Mouse (Mus musculus) forebrain, postnatal 0 days (tissue): ENCODE data around the gene Gm3250. TPM values are rescaled to one million over a fixed set of nuclear protein-coding genes. Genes with fewer than 3 reads are reported as not detected.
A peak's percentile ranks its signal among the peaks of the same experiment; 100 is the strongest.
"Not testable (repeated sequence)": the region's sequence is repeated elsewhere in the genome, so short reads cannot be mapped to it uniquely, and the experiment has no call there.

Source experiments
- ATAC-seq: fragments of 200-750 bp; cut with Nextera tagmentation; 2 replicates; pipeline ENCODE4 v1.8.0; 2017; ENCODE audit warnings: mild to moderate bottlenecking, moderate library complexity
- DNase-seq: peaks from one replicate; pipeline ENCODE4 v3.0.0-alpha.2; 2015
- H3K27ac ChIP-seq: fragments of 300-500 bp; sonication (generic); 2 replicates; pipeline ENCODE4 v1.5.1; 2014; ENCODE audit warnings: low read depth, mild to moderate bottlenecking, antibody characterized with exemption, low read length, moderate library complexity, mixed read lengths
- H3K27me3 ChIP-seq: fragments of 300-500 bp; sonication (generic); 2 replicates; pipeline ENCODE4 v1.6.1; 2014; ENCODE audit warnings: mild to moderate bottlenecking, low read length, mixed read lengths; ENCODE audit not compliant: insufficient read depth
- H3K36me3 ChIP-seq: fragments of 300-500 bp; sonication (generic); 2 replicates; pipeline ENCODE4 v1.6.1; 2014; ENCODE audit warnings: mild to moderate bottlenecking, moderate library complexity; ENCODE audit not compliant: insufficient read depth
- H3K4me1 ChIP-seq: fragments of 300-500 bp; sonication (generic); 2 replicates; pipeline ENCODE4 v1.6.1; 2014; ENCODE audit warnings: antibody characterized with exemption; ENCODE audit not compliant: insufficient read depth
- H3K4me2 ChIP-seq: fragments of 300-500 bp; sonication (generic); 2 replicates; pipeline ENCODE4 v1.6.1; 2014; ENCODE audit warnings: low read depth, mild to moderate bottlenecking, moderate library complexity
- H3K4me3 ChIP-seq: fragments of 300-500 bp; sonication (generic); 2 replicates; pipeline ENCODE4 v1.5.1; 2014; ENCODE audit warnings: low read depth, low read length, mixed read lengths
- H3K9ac ChIP-seq: fragments of 300-500 bp; sonication (generic); 2 replicates; pipeline ENCODE4 v1.6.1; 2014; ENCODE audit warnings: mild to moderate bottlenecking
- H3K9me3 ChIP-seq: fragments of 300-500 bp; sonication (generic); 2 replicates; pipeline ENCODE4 v1.6.1; 2016; ENCODE audit warnings: low read length
- CTCF ChIP-seq: sonication (generic); IDR thresholded peaks from 2 replicates; pipeline ENCODE4 v1.5.1; 2016; ENCODE audit warnings: antibody characterized with exemption, control low read depth, low read depth
- WGBS: fragments of 180-500 bp; shearing (Covaris S2); extraction: QIAGEN DNeasy Blood & Tissue Kit; methylation state at CpG from one replicate; pipeline ENCODE4 v1.1.7; 2014; 5-methylcytosine and 5-hydroxymethylcytosine counted together
- polyA plus RNA-seq: library from polyadenylated mRNA; unstranded; fragments of >200 nt; fragmentation: Nextera tagmentation; extraction: Ambion mirVana; gene quantifications from 2 replicates; pipeline ENCODE4 v1.2.1, GENCODE M21; 2015
- total RNA-seq: library from RNA; depleted of rRNA; stranded (reverse); fragments of >200 nt; gene quantifications from 2 replicates; pipeline ENCODE4 v1.2.3, GENCODE M21; 2014

The Gm3250 gene
- total and polyA plus RNA-seq, 2 experiments from 2014 or later, result not detected

GRCm38 (mm10) chr10:77771225-77771624, 11.1 kb downstream of the Gm3250 start, which contains the start of gene Gm3238:
TSS of gene Gm3238 (minus strand) at chr10:77771325.
- H3K27ac ChIP-seq, result not testable (repeated sequence)

GRCm38 (mm10) chr10:77769727-77770126, 12.6 kb downstream of the Gm3250 start:
- no peaks in the 10 kb centered on the region for H3K36me3 ChIP-seq
- no peak overlapping the region for H3K27ac ChIP-seq
- H3K27me3 ChIP-seq, result no peaks in the 10 kb centered on the region
- DNase-seq (no peak), ATAC-seq (no peak)
- H3K9ac ChIP-seq, result no peak overlapping the region
- WGBS, result 73% methylated on average over 1 of the region's 1 CpGs
- no peaks in the 10 kb centered on the region for H3K9me3 ChIP-seq
- no peak for TF ChIP-seq CTCF
- H3K4me1 ChIP-seq, result no peaks in the 10 kb centered on the region
- no peak overlapping the region for H3K4me3 ChIP-seq
- H3K4me2 ChIP-seq, result no peak overlapping the region

More at GRCm38 (mm10) chr10:77771225-77771624, 11.1 kb downstream of the Gm3250 start, which contains the start of gene Gm3238:
- H3K9me3 ChIP-seq, H3K36me3 ChIP-seq, H3K9ac ChIP-seq, H3K4me2 ChIP-seq, H3K4me3 ChIP-seq, DNase-seq, H3K4me1 ChIP-seq, ATAC-seq, H3K27me3 ChIP-seq: not testable (repeated sequence)
- 57% methylated on average over 1 of the region's 1 CpGs for WGBS

GRCm38 (mm10) chr10:77759582-77759981, 22.8 kb downstream of the Gm3250 start, which contains the start of gene Gm3233:
TSS of gene Gm3233 (minus strand) at chr10:77759682.
- H3K4me2 ChIP-seq, H3K36me3 ChIP-seq, ATAC-seq, H3K27ac ChIP-seq, H3K4me1 ChIP-seq, H3K9me3 ChIP-seq, H3K27me3 ChIP-seq, DNase-seq, H3K4me3 ChIP-seq, H3K9ac ChIP-seq: not testable (repeated sequence)
- WGBS, result no CpG with 5 or more reads among the region's 1 CpGs

DNA sequence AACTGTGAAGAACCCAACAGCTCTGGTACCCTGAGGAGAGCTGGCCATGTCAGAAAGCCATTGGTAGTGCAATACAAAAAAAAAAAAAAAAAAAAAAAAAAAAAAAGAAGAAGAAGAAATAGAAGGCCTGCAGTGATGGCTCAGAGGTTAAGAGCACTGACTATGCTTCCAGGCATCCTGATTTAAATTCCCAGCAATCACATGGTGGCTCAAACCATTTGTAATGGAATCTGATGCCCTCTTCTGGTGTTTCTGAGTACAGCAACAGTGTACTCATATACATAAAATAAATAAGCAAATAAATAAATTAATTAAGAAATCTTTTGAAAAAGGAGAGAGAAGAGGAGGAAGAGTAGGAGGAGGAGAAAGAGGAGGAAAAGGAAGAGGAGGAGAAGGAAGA, 28.9 kb downstream of the Gm3250 start:
- H3K9me3 ChIP-seq, result no peaks in the 10 kb centered on the region
- no peak for TF ChIP-seq CTCF
- H3K27me3 ChIP-seq, result no peaks in the 10 kb centered on the region
- no peak overlapping the region for H3K27ac ChIP-seq
- no peaks in the 10 kb centered on the region for H3K36me3 ChIP-seq
- H3K4me1 ChIP-seq, result no peaks in the 10 kb centered on the region
- ATAC-seq (no peak), DNase-seq (no peak)
- H3K4me3 ChIP-seq, result no peak overlapping the region
- no peak overlapping the region for H3K4me2 ChIP-seq
- no peak overlapping the region for H3K9ac ChIP-seq

- H3K27ac ChIP-seq, H3K27me3 ChIP-seq, ATAC-seq, H3K4me3 ChIP-seq, H3K9ac ChIP-seq, H3K4me1 ChIP-seq, DNase-seq, H3K36me3 ChIP-seq, H3K9me3 ChIP-seq, H3K4me2 ChIP-seq: not testable (repeated sequence)
- WGBS, result 53% methylated on average over 3 of the region's 3 CpGs
These were observed 30.0 kb downstream of the Gm3250 start for GRCm38 (mm10) chr10:77752312-77752711.

DNA sequence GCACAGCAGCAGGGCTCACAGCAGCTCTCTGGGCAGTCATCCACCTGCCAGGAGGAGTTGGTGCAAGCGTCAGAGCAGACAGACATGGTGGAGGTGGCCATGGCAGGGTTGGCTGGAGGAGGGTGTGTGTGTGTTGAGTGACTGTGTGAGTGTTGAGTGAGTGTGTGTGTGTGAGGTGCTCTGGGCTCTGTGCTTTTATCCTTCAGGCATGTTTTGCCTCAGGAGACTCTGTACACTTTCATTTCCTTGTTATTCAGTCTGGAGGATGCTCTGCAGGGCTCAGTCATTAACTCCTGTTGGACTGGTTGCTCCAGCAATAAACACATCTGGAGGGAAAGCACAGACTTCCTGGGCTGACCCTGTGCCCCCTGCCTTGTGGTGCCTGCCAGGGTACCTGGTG, 31.1 kb downstream of the Gm3250 start, which contains the start of gene Gm9736:
Gene Gm9736 (minus strand): TSS at position 101 of the 400 bp plus-strand sequence.
- 62% methylated on average over 1 of the region's 1 CpGs for WGBS
- not testable (repeated sequence) for H3K9ac ChIP-seq, ATAC-seq, H3K36me3 ChIP-seq, H3K9me3 ChIP-seq, H3K27me3 ChIP-seq, H3K4me2 ChIP-seq, H3K4me3 ChIP-seq, H3K27ac ChIP-seq, H3K4me1 ChIP-seq, DNase-seq

GRCm38 (mm10) chr10:77750686-77751085, 31.7 kb downstream of the Gm3250 start:
- not testable (repeated sequence) for H3K27ac ChIP-seq, DNase-seq, H3K4me2 ChIP-seq, H3K36me3 ChIP-seq, H3K9me3 ChIP-seq, H3K4me1 ChIP-seq, H3K27me3 ChIP-seq, H3K4me3 ChIP-seq, H3K9ac ChIP-seq, ATAC-seq
- WGBS, result 56% methylated on average over 1 of the region's 1 CpGs

GRCm38 (mm10) chr10:77741924-77742688, 40.2 kb downstream of the Gm3250 start, which contains the start of gene Gm18596:
TSS of gene Gm18596 (minus strand) at chr10:77742638.
- H3K9ac ChIP-seq, H3K4me2 ChIP-seq, H3K4me1 ChIP-seq, H3K36me3 ChIP-seq, ATAC-seq, H3K4me3 ChIP-seq, H3K27me3 ChIP-seq, H3K27ac ChIP-seq, H3K9me3 ChIP-seq: not testable (repeated sequence)
- DNase-seq, result peak; percentile 19
- WGBS, result 55% methylated on average over 4 of the region's 5 CpGs
